Mouse (Mus musculus): Measurements from ENCODE around the gene Ddx59. TPM values are rescaled to one million over a fixed set of nuclear protein-coding genes. Genes with fewer than 3 reads are reported as not detected.

Ddx59 gene
- polyA plus RNA-seq, 2 experiments, result 3.5 to 5.2 TPM

DNA sequence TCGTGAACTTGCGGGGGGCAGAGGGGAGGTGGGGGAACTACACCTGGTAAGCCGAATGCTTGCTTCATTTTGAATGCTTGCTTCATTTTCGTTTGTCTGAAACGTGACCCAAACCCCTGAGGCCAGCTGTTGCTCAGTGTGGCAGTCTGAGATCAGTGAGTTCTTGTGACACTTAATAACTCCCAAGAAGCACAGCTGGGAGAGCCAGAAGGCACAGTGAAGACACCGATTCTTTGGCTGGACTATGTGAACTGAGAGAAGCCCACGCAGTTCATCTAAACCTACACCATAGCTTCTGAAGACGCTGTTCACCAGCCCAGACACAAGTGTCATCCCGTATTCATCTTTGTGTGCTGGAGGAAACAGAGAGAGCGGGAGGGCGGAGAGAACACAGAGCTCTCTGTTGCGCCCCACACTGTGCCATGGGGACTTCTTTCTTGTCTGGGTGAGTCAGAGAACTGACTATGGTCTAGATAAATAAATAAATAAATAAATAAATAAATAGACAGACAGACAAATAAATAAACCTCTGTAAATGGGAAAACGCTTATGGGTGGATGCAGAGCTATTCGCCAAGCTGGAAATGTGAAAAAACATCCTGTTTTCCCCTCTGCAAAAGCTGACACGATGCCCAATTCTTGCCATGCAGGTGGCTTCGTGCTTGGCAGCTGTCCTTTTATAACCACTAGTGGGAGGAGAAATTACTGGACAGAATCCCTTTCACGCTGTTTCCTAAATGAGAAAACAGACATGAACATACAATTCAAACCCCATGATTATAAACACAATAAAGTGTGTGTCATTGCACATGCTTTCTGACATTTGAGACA, 40.9 kb downstream of the Ddx59 start:
- H3K27ac ChIP-seq, result no peak overlapping the region
- H3K36me3 ChIP-seq (replicated peaks; ENCODE audit: control insufficient read depth, insufficient read depth, low read depth), result no peaks in the 10 kb centered on the region
- 71% methylated on average over 17 of the region's 17 CpGs for WGBS (ENCODE audit: insufficient replicate concordance)
- no peak overlapping the region for H3K9ac ChIP-seq (replicated peaks)
- no peak overlapping the region for H3K4me2 ChIP-seq (ENCODE audit: low read depth)
- H3K4me3 ChIP-seq (ENCODE audit: insufficient read depth in 1 of 2, low read depth in 2 of 2, low read length in 2 of 2), result no peak overlapping the region
- no peak for ATAC-seq (ENCODE audit: insufficient read depth)
- no peaks in the 10 kb centered on the region for H3K4me1 ChIP-seq (replicated peaks; ENCODE audit: control insufficient read depth in 2 of 2, insufficient read depth in 2 of 2, low read length in 1 of 2)
- TF ChIP-seq EP300 (IDR thresholded peaks at IDR 0.05; ENCODE audit: low read depth) (no peak), CTCF (IDR thresholded peaks at IDR 0.05; ENCODE audit: low read depth) (no peak)
- no peak for DNase-seq (ENCODE audit: low read depth in 3 of 3, low spot score in 3 of 3)
- H3K9me3 ChIP-seq (ENCODE audit: control insufficient read depth, low read length), result no peaks in the 10 kb centered on the region
- H3K27me3 ChIP-seq (ENCODE audit: control insufficient read depth, insufficient read depth, low read length), result peaks cover 5% of the 10 kb centered on the region

- no peak for TF ChIP-seq EP300 (IDR thresholded peaks at IDR 0.05; ENCODE audit: low read depth)
- no peak for TF ChIP-seq CTCF (IDR thresholded peaks at IDR 0.05; ENCODE audit: low read depth)
- no peaks in the 10 kb centered on the region for H3K36me3 ChIP-seq (replicated peaks; ENCODE audit: control insufficient read depth, insufficient read depth, low read depth)
- ATAC-seq (ENCODE audit: insufficient read depth) (no peak), DNase-seq (ENCODE audit: low read depth in 3 of 3, low spot score in 3 of 3) (no peak)
- H3K27ac ChIP-seq, result no peak overlapping the region
- no peaks in the 10 kb centered on the region for H3K9me3 ChIP-seq (ENCODE audit: control insufficient read depth, low read length)
- H3K27me3 ChIP-seq (ENCODE audit: control insufficient read depth, insufficient read depth, low read length), result peaks cover 5% of the 10 kb centered on the region
- H3K9ac ChIP-seq (replicated peaks), result no peak overlapping the region
- H3K4me2 ChIP-seq (ENCODE audit: low read depth), result no peak overlapping the region
- no peak overlapping the region for H3K4me3 ChIP-seq (ENCODE audit: insufficient read depth in 1 of 2, low read depth in 2 of 2, low read length in 2 of 2)
- 66% methylated on average over 6 of the region's 6 CpGs for WGBS (ENCODE audit: insufficient replicate concordance)
- H3K4me1 ChIP-seq (replicated peaks; ENCODE audit: control insufficient read depth in 2 of 2, insufficient read depth in 2 of 2, low read length in 1 of 2), result no peaks in the 10 kb centered on the region
Observed at GRCm38 (mm10) chr1:136456741-136457140, 41.7 kb downstream of the Ddx59 start.

DNA sequence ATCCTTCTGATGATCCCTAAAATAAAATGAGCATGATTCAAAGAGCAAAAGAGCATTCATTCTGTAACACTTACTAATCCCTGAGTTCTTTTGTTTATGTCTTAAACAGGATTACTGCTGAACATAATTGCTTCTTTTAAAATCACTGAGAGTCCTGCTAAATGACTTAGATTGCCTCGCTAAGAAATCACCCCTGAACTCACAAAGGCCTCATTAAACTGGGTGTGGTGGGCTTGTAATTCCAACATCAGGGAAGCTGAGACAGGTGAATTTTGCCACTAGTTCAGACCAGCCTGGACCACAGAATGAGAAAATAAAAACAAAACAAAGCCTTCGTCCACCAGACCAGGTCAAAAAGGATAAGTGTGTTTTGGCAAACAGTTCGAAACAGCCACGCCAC, 42.3 kb downstream of the Ddx59 start:
- TF ChIP-seq EP300 (IDR thresholded peaks at IDR 0.05; ENCODE audit: low read depth), result no peak
- TF ChIP-seq CTCF (IDR thresholded peaks at IDR 0.05; ENCODE audit: low read depth), result no peak
- WGBS (ENCODE audit: insufficient replicate concordance), result 67% methylated on average over 4 of the region's 4 CpGs

DNA sequence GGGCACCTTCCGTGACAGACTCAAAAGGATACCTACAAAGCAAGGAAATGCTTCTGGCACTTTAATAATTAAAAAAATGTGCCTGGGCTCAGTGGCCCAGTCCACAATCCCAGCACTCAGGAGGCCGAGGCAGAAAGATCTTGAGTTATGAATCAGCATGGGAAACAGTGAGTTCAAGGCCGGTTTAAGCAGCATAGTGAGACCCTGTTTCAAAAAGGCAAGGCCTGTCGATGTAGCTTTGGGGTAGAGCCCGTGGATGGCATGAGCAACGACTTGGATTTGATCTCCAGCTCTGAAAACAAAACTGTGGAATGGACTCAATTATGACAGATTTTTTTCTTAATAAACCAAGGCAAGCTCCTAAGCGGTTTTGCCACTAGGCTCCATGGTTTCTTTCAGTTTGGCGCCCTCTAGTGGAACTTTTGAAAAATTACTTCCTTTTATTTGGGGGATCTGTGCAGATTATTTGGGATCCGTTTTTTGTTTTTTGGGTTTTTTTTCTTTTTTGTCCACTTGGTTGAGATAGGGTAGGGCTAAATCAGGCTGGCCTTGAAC, 43.7 kb downstream of the Ddx59 start:
- Histone ChIP-seq H3K9ac (replicated peaks) (no peak overlapping the region), H3K27me3 (ENCODE audit: control insufficient read depth, insufficient read depth, low read length) (peaks cover 5% of the 10 kb centered on the region), H3K36me3 (replicated peaks; ENCODE audit: control insufficient read depth, insufficient read depth, low read depth) (no peaks in the 10 kb centered on the region), H3K4me2 (ENCODE audit: low read depth) (no peak overlapping the region), H3K9me3 (ENCODE audit: control insufficient read depth, low read length) (no peaks in the 10 kb centered on the region), H3K4me1 (replicated peaks; ENCODE audit: control insufficient read depth in 2 of 2, insufficient read depth in 2 of 2, low read length in 1 of 2) (no peaks in the 10 kb centered on the region), H3K27ac (no peak overlapping the region), H3K4me3 (ENCODE audit: insufficient read depth in 1 of 2, low read depth in 2 of 2, low read length in 2 of 2) (no peak overlapping the region)
- ATAC-seq (ENCODE audit: insufficient read depth) (0 out of 2 replicates have a peak, but pooled peaks have one; percentile 8), DNase-seq (ENCODE audit: low read depth in 3 of 3, low spot score in 3 of 3) (peak; percentile 44 to 67 (median 47))
- TF ChIP-seq CTCF (IDR thresholded peaks at IDR 0.05; ENCODE audit: low read depth), result peak; percentile 72
- no peak for TF ChIP-seq EP300 (IDR thresholded peaks at IDR 0.05; ENCODE audit: low read depth)
- 27% methylated on average over 9 of the region's 9 CpGs for WGBS (ENCODE audit: insufficient replicate concordance)

More for the DNA sequence above, 42.3 kb downstream of the Ddx59 start:
- Histone ChIP-seq H3K36me3 (replicated peaks; ENCODE audit: control insufficient read depth, insufficient read depth, low read depth) (no peaks in the 10 kb centered on the region), H3K4me3 (ENCODE audit: insufficient read depth in 1 of 2, low read depth in 2 of 2, low read length in 2 of 2) (no peak overlapping the region), H3K9me3 (ENCODE audit: control insufficient read depth, low read length) (no peaks in the 10 kb centered on the region), H3K27me3 (ENCODE audit: control insufficient read depth, insufficient read depth, low read length) (peaks cover 5% of the 10 kb centered on the region), H3K4me1 (replicated peaks; ENCODE audit: control insufficient read depth in 2 of 2, insufficient read depth in 2 of 2, low read length in 1 of 2) (no peaks in the 10 kb centered on the region), H3K9ac (replicated peaks) (no peak overlapping the region), H3K4me2 (ENCODE audit: low read depth) (no peak overlapping the region), H3K27ac (no peak overlapping the region)
- DNase-seq (ENCODE audit: low read depth in 3 of 3, low spot score in 3 of 3) (no peak), ATAC-seq (ENCODE audit: insufficient read depth) (no peak)

- TF ChIP-seq EP300 (IDR thresholded peaks at IDR 0.05; ENCODE audit: low read depth) (no peak), CTCF (IDR thresholded peaks at IDR 0.05; ENCODE audit: low read depth) (no peak)
- H3K27me3 ChIP-seq (ENCODE audit: control insufficient read depth, insufficient read depth, low read length), result no peaks in the 10 kb centered on the region; the same call in 1 of the 2 replicates
- no peaks in the 10 kb centered on the region for H3K36me3 ChIP-seq (replicated peaks; ENCODE audit: control insufficient read depth, insufficient read depth, low read depth)
- ATAC-seq (ENCODE audit: insufficient read depth) (no peak), DNase-seq (ENCODE audit: low read depth in 3 of 3, low spot score in 3 of 3) (no peak)
- H3K9ac ChIP-seq (replicated peaks), result no peak overlapping the region
- H3K4me2 ChIP-seq (ENCODE audit: low read depth), result no peak overlapping the region
- no peak overlapping the region for H3K27ac ChIP-seq
- H3K4me3 ChIP-seq (ENCODE audit: insufficient read depth in 1 of 2, low read depth in 2 of 2, low read length in 2 of 2), result no peak overlapping the region
- 67% methylated on average over 10 of the region's 10 CpGs for WGBS (ENCODE audit: insufficient replicate concordance)
- peaks cover 7% of the 10 kb centered on the region in 2 experiments; a peak in 3 of 4 replicates for H3K4me1 ChIP-seq (replicated peaks; ENCODE audit: control insufficient read depth in 2 of 2, insufficient read depth in 2 of 2, low read length in 1 of 2)
- H3K9me3 ChIP-seq (ENCODE audit: control insufficient read depth, low read length), result no peaks in the 10 kb centered on the region
Observed at GRCm38 (mm10) chr1:136462443-136462842, 47.4 kb downstream of the Ddx59 start.
